Mouse (Mus musculus) c-Kit-positive CD71-positive TER-119-negative erythroid progenitor cells, embryonic 14.5 days (primary cell): ENCODE results near the gene Slc13a2.
A peak's percentile ranks its signal among the peaks of the same experiment; 100 is the strongest.

Experiments used
- DNase-seq: peaks from one replicate; pipeline ENCODE4 v3.0.0-alpha.2; 2013; ENCODE audit warnings: low read depth

Gene Slc13a2

GRCm38 (mm10) chr11:78392728-78393127 lies 29.3 kb downstream of the Slc13a2 start:
- DNase-seq, result no peak

GRCm38 (mm10) chr11:78386508-78387043 lies 35.4 kb downstream of the Slc13a2 start, which contains the start of gene Foxn1:
Gene Foxn1 (minus strand): TSS chr11:78386558.
- no peak for DNase-seq

GRCm38 (mm10) chr11:78385776-78386175 lies 36.2 kb downstream of the Slc13a2 start:
- DNase-seq, result no peak

GRCm38 (mm10) chr11:78382701-78383100 lies 39.3 kb downstream of the Slc13a2 start:
- no peak for DNase-seq

- DNase-seq, result no peak
These were observed 39.7 kb downstream of the Slc13a2 start for GRCm38 (mm10) chr11:78382286-78382685.

GRCm38 (mm10) chr11:78380996-78381395 lies 41.0 kb downstream of the Slc13a2 start:
- DNase-seq, result no peak

- no peak for DNase-seq
These were observed 41.7 kb downstream of the Slc13a2 start for GRCm38 (mm10) chr11:78380351-78380750.

GRCm38 (mm10) chr11:78377549-78378159 lies 44.4 kb downstream of the Slc13a2 start:
- DNase-seq, result no peak

GRCm38 (mm10) chr11:78374147-78374546 lies 47.9 kb downstream of the Slc13a2 start:
- no peak for DNase-seq

- no peak for DNase-seq
These were observed 49.4 kb downstream of the Slc13a2 start for GRCm38 (mm10) chr11:78372610-78373009.

GRCm38 (mm10) chr11:78372166-78372565 lies 49.9 kb downstream of the Slc13a2 start:
- no peak for DNase-seq

- no peak for DNase-seq
These were observed 50.3 kb downstream of the Slc13a2 start for GRCm38 (mm10) chr11:78371711-78372110.

- no peak for DNase-seq
These were observed 51.6 kb downstream of the Slc13a2 start for GRCm38 (mm10) chr11:78370389-78370788.

GRCm38 (mm10) chr11:78367456-78368225 lies 54.4 kb downstream of the Slc13a2 start:
- DNase-seq, result no peak

GRCm38 (mm10) chr11:78364103-78364502 lies 57.9 kb downstream of the Slc13a2 start:
- DNase-seq, result no peak

GRCm38 (mm10) chr11:78363309-78364007 lies 58.6 kb downstream of the Slc13a2 start:
- no peak for DNase-seq

- no peak for DNase-seq
These were observed 61.3 kb downstream of the Slc13a2 start for GRCm38 (mm10) chr11:78360789-78361131.

GRCm38 (mm10) chr11:78360125-78360788 lies 61.8 kb downstream of the Slc13a2 start:
- peak; percentile 80 for DNase-seq

- peak; percentile 53 for DNase-seq
These were observed 63.5 kb downstream of the Slc13a2 start for GRCm38 (mm10) chr11:78358330-78359007.

- DNase-seq, result peak; percentile 44
These were observed 66.4 kb downstream of the Slc13a2 start for GRCm38 (mm10) chr11:78355471-78356238.

- no peak for DNase-seq
These were observed 67.1 kb downstream of the Slc13a2 start for GRCm38 (mm10) chr11:78354905-78355304.
